ENCODE assay signal across 26 mouse cellular contexts in genomic region chrX:86016591-86016990, GRCm38 (mm10). TPM values are rescaled to one million over a fixed set of nuclear protein-coding genes. Genes with fewer than 3 reads are reported as not detected.
DNase-seq lines count a peak whose midpoint lies in the region; ATAC-seq and TF ChIP-seq lines count a peak whose summit lies in the region.
"Had no signal": no experiment of that assay in that cellular context is flagged by ENCODE, and none has a peak within 500 bp of the region (broad histone marks: within the 10 kb centered on the region; RNA-seq: fewer than 3 reads in every experiment).

No protein-coding gene starts in this region.

- H3K4me1 ChIP-seq in ES-E14 (ENCODE audit: control insufficient read depth in 2 of 2, insufficient read depth in 2 of 2, low read length in 2 of 2, poor library complexity in 1 of 2), result peaks cover 0 to 2% of the 10 kb centered on the region in 2 experiments; a peak in 1 of 4 replicates
- no peaks in the 10 kb centered on the region for H3K4me1 ChIP-seq in forebrain, postnatal 0 days (ENCODE audit: insufficient read depth)
- H3K4me1 ChIP-seq: embryonic facial prominence, embryonic 10.5 days; embryonic facial prominence, embryonic 12.5 days; forebrain, embryonic 13.5 days; forebrain, embryonic 15.5 days had no signal

- 44% methylated on average over 1 of the region's 1 CpGs for WGBS in forebrain, postnatal 0 days

- H3K27me3 ChIP-seq in forebrain, postnatal 0 days (ENCODE audit: insufficient read depth, low read length), result no peaks in the 10 kb centered on the region
- H3K27me3 ChIP-seq: CH12.LX; embryonic facial prominence, embryonic 12.5 days; forebrain, embryonic 13.5 days; forebrain, embryonic 15.5 days had no signal

- H3K36me3 ChIP-seq in ES-E14 (ENCODE audit: control insufficient read depth, insufficient read depth, low read length, poor library complexity, severe bottlenecking), result no peaks in the 10 kb centered on the region
- H3K36me3 ChIP-seq in forebrain, postnatal 0 days (ENCODE audit: insufficient read depth), result no peaks in the 10 kb centered on the region
- H3K36me3 ChIP-seq: embryonic facial prominence, embryonic 10.5 days; embryonic facial prominence, embryonic 12.5 days; forebrain, embryonic 15.5 days; G1E had no signal

- DNase-seq in ES-E14 (ENCODE audit: low read depth, low spot score), result peak; percentile 33
- peak; percentile 1 for DNase-seq in WW6 (ENCODE audit: low read depth, low spot score)
- no peak for DNase-seq in adrenal gland, adult (ENCODE audit: inconsistent age in 2 of 2, low spot score in 1 of 2)
- DNase-seq in forebrain, postnatal 0 days, result no peak
- DNase-seq in B cell, adult 2 months, result no peak
- DNase-seq: adrenal gland, adult 8-10 months; adrenal gland, postnatal 14 days; adrenal gland, postnatal 36 days; cerebellum, adult 11-12 months; cerebellum, adult 2 months; cerebellum, adult 9-10 months; cerebellum, postnatal 10 days; cerebellum, postnatal 25 days had no signal

- H3K9ac ChIP-seq in ES-E14 (ENCODE audit: insufficient read depth, low read depth, low read length, poor library complexity, severe bottlenecking), result no peak overlapping the region
- no peak overlapping the region for H3K9ac ChIP-seq in forebrain, postnatal 0 days
- H3K9ac ChIP-seq: embryonic facial prominence, embryonic 12.5 days; forebrain, embryonic 13.5 days; forebrain, embryonic 15.5 days had no signal

- in situ Hi-C loops in ES-E14 (cut with MboI; ENCODE audit: low sequenced_read_pairs in 2 of 2, unreplicated experiment in 2 of 2), result no loop called here

- H3K4me2 ChIP-seq in forebrain, postnatal 0 days (ENCODE audit: low read depth), result no peak overlapping the region
- H3K4me2 ChIP-seq: embryonic facial prominence, embryonic 12.5 days; forebrain, embryonic 13.5 days; forebrain, embryonic 15.5 days had no signal

- no peak for ATAC-seq in forebrain, postnatal 0 days
- ATAC-seq: CD4-positive, CD25-positive, alpha-beta regulatory T cell, adult 4 months; forebrain, embryonic 13.5 days; forebrain, embryonic 15.5 days; Patski had no signal

- no peak overlapping the region for H3K4me3 ChIP-seq in ES-E14 (ENCODE audit: insufficient read depth in 1 of 2, low read depth in 1 of 2, low read length in 2 of 2, poor library complexity in 1 of 2, severe bottlenecking in 1 of 2)
- no peak overlapping the region for H3K4me3 ChIP-seq in forebrain, postnatal 0 days (ENCODE audit: low read depth, low read length)
- H3K4me3 ChIP-seq: embryonic facial prominence, embryonic 10.5 days; embryonic facial prominence, embryonic 12.5 days; forebrain, embryonic 13.5 days; forebrain, embryonic 15.5 days had no signal

- H3K27ac ChIP-seq in ES-E14 (ENCODE audit: insufficient read depth, low read depth, low read length, poor library complexity, severe bottlenecking), result no peak overlapping the region; the same call in 1 of the 2 replicates
- no peak overlapping the region for H3K27ac ChIP-seq in forebrain, postnatal 0 days (ENCODE audit: low read depth, low read length)
- H3K27ac ChIP-seq: embryonic facial prominence, embryonic 10.5 days; embryonic facial prominence, embryonic 12.5 days; forebrain, embryonic 13.5 days; forebrain, embryonic 15.5 days had no signal

- no peaks in the 10 kb centered on the region for H3K9me3 ChIP-seq in ES-E14 (ENCODE audit: control insufficient read depth, insufficient read depth, low read depth, low read length)
- no peaks in the 10 kb centered on the region for H3K9me3 ChIP-seq in forebrain, postnatal 0 days (ENCODE audit: low read length)
- H3K9me3 ChIP-seq: embryonic facial prominence, embryonic 10.5 days; embryonic facial prominence, embryonic 12.5 days; forebrain, embryonic 13.5 days; forebrain, embryonic 15.5 days; G1E had no signal

- TF ChIP-seq CTCF in forebrain, postnatal 0 days (IDR thresholded peaks at IDR 0.05; ENCODE audit: low read depth), result no peak

TF ChIP-seq in ES-E14, 5 proteins besides CTCF, POLR2A, EP300 and RAD21:
- TF ChIP-seq CHD2 (IDR thresholded peaks at IDR 0.05; ENCODE audit: low read depth, low read length) (no peak), HCFC1 (IDR thresholded peaks at IDR 0.05; ENCODE audit: borderline replicate concordance, insufficient read depth, low read length) (no peak), ZC3H11A (IDR thresholded peaks at IDR 0.05; ENCODE audit: borderline replicate concordance, low read depth, low read length) (no peak), MAFK (IDR thresholded peaks at IDR 0.05; ENCODE audit: insufficient read depth, low read depth, low read length) (no peak), ZNF384 (IDR thresholded peaks at IDR 0.05; ENCODE audit: low read depth, low read length) (no peak)

RNA-seq across cellular contexts. Expression of gene Samt3, which starts 27.4 kb away (rescaled TPM):
- total RNA-seq in ES-E14 (2012; rRNA removed), result not detected in 2 replicates
- not detected in 2 replicates for total RNA-seq in forebrain, postnatal 0 days (2014; rRNA removed)
- polyA plus RNA-seq in forebrain, postnatal 0 days (2015; fragmentation: Nextera tagmentation; extraction: Ambion mirVana), result not detected in 2 replicates
- total RNA-seq: adrenal gland, adult 18-20 months; adrenal gland, adult 8-10 months; adrenal gland, postnatal 14 days; adrenal gland, postnatal 36 days; CH12.LX; G1E had no signal
- polyA plus RNA-seq: CD4-positive, CD25-positive, alpha-beta regulatory T cell, adult 4 months; cerebellum, adult 2 months; cortical plate, adult 2 months; embryonic facial prominence, embryonic 10.5 days; embryonic facial prominence, embryonic 12.5 days; embryonic facial prominence, embryonic 14.5 days; forebrain, embryonic 11.5 days; forebrain, embryonic 13.5 days; forebrain, embryonic 15.5 days; frontal cortex, adult 2 months; G1E; Patski had no signal

Comparison
In these comparisons a context has a peak if more than half of its experiments do, and no peak if none do; other contexts are left out.
1. DNase-seq: peak in ES-E14 (single experiment) and WW6 (single experiment); none in adrenal gland, adult (0 of 2), forebrain, postnatal 0 days (single experiment) and B cell, adult 2 months (0 of 2).